Mouse (Mus musculus): ENCODE results near the gene Rbms1.

Gene Rbms1

GRCm38 (mm10) chr2:60962671-60963421, at the start of gene Rbms1:
Rbms1 (minus strand) TSS chr2:60963192.
- peak; percentile 34 to 39 for DNase-seq

DNA sequence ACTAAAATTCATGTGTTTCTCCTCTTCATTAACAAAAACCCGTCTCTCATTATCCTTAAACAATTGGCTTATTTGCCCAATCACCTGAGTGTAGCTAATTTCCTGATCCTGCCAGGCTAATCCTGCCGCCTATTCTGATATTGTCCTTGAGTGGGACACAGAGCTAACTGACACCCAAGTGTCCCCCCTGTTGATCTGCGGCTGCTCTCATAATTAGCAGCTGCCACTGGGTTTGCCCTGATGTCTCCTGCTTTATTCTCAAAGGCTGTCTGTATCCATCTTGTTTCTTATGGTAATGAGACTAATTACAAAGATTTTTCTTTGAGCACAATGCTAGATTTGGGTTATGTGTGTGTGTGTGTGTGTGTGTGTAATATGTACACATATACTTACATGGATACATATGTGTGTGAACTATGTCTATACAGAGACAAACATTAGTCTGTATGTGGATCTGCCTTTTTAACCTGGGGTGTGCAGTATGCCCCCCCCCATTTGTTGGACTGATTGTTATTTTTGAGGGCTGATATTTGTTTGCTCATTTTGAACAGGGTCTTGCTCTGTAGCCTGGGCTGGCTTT, 49.3 kb upstream of the Rbms1 start:
- DNase-seq: no peak

DNA sequence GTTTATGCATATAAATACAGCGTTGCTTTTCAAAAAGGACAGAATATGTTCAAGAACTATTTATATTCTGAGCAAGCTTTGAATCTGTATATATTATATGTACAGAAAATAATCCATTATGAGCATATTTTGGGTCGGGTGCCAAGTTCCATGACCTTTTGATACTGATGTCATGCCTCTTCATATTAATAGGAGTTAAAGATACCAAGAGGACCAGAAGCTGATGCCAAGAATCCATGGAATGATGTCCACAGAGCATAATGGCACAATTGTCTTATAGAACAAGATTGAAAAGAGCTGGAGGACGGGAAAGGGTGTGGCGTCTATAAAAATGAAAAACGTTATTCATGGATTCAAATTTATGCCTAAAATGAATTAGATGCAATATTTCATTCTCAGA, 23.3 kb upstream of the Rbms1 start:
- DNase-seq: no peak

DNA sequence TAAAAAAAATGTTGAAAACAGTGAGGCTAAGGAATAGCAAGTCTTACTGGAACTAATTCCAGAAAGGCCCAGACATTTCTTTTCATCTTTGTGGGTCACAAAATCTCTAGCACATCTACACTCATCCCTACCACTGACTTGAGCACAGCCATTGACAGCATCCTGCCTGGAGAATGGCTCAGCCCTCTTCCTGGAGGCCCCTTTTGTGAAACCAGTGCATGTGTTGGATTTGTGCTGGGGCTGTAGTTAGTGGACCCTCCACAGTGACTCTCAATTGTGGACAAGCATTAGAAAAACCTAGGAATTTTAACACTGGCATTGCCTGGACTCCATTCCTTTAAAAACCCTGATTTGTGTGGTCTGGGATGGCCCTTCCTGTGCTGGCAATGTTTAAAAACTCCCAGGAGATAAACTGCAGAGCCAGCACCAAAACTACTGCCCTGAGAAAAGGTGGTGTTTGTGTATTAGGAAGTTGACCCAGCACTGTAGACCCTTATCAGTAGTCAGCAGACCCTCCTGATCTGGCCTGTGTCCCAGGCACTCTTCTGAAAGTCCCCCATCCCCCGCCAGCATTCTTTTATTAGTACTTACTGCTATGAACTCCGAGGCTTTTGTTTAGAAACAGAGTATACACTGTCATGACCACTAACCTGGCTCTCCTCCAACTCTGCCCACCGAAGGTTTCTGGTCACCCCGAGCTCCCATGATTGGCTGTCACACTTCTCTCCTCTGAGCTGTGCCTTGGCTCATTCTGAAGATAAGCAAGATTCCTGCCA, 15.7 kb upstream of the Rbms1 start:
- no peak for DNase-seq

- DNase-seq: no peak
Measured at GRCm38 (mm10) chr2:60972189-60972814, 9.3 kb upstream of the Rbms1 start.

DNA sequence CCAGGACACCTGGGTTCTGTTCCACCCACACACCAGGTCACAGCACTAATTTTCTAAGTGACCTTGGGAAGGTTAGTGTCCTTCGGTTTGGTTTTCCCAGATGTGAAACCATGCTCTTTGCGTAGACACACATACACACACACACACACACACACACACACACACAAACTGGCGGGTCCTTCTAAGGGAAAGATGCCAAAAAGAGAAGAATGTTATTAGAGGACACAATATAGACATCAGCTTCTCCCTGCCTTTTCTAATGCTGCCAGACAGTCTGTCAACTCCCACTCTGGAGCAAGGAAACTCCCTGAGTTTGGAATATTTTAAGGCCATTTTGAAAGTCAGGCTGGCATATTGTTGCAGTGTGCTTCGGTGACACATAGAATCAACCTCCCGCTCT, 624 bp upstream of the Rbms1 start:
- peak in 1 of 2 experiments; percentile 5 for DNase-seq

DNA sequence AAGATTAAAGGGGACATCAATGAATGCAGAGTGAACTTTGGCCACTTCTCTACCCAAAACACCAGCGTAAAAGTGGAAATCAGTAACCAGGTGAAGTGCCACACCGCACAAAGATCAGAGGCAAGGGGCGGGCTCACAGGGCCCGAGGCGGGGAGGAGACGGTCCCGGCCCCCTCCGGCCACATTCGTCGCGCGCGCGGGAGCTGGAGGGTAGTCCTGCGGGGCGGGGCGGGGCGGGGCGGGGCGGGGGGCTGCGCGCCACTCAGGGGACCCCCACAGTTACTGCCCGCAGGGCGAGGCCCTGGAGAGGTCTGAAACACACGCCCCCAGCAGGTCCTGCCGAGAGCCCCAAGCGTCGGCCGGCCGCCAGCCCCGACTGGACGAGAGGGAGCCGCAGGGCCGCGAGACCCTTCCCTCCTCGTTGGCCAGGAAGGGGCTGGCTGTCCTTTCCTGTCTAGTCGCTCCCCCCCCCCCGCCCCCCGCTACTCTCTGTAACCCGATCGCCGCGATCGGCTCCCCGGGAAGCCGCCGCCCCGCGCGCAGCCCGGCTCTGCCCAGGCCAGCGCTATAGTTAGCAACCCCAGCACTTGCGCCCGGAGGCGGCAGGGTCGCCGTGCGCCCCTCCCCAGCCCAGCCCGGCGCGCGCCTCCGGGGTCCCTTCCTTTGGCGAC, 856 bp downstream of the Rbms1 start:
- DNase-seq: peak; percentile 13 to 23

GRCm38 (mm10) chr2:60961281-60961680, 1.7 kb downstream of the Rbms1 start:
- DNase-seq: no peak

GRCm38 (mm10) chr2:60948241-60948640, 14.8 kb downstream of the Rbms1 start:
- DNase-seq: no peak

- DNase-seq: no peak
Measured at GRCm38 (mm10) chr2:60947817-60948216, 15.2 kb downstream of the Rbms1 start.

DNA sequence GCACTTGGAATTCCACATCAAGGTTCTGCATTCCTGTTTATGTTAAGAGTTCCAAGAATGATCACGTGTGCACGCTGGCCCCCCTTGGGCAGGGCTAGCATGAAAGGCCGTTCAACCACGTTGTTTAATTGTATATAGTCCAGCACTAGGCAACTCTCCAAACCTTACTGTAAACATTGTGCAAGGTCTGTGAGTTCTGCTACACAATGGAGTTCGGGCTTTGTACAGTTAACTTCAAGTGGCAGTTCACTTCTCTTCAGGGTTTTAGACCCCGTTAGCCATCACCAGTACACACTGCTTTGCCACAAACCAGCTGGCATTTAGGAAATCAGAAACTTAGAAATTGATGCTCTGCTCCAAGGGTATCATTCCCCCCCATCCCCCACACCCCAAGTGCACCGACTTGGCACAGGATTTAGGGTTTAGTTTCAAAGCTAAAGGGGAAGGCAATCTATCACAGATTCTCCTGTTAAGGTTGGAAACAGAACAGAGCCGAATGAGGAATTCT, 22.5 kb downstream of the Rbms1 start:
- no peak for DNase-seq

DNA sequence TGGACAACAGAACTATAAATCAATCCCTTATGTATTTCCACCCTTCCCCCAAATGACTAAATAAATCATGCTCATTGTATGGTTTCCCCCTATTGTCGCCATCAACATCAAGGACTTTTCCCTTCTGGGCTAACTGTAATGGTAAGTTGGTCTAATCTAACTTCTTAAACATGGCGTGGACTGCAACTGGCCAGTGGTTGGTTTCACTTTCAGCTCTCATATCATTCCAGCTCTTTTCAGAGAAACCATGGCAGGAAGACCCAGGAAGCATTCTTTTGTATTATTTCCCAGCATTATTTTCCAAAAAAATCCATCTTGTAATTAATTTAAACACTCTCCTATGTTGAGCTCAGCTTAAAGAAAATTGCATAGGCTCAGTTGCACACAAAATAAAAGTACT, 23.0 kb downstream of the Rbms1 start:
- DNase-seq: no peak

GRCm38 (mm10) chr2:60936910-60937309, 26.1 kb downstream of the Rbms1 start:
- no peak for DNase-seq

DNA sequence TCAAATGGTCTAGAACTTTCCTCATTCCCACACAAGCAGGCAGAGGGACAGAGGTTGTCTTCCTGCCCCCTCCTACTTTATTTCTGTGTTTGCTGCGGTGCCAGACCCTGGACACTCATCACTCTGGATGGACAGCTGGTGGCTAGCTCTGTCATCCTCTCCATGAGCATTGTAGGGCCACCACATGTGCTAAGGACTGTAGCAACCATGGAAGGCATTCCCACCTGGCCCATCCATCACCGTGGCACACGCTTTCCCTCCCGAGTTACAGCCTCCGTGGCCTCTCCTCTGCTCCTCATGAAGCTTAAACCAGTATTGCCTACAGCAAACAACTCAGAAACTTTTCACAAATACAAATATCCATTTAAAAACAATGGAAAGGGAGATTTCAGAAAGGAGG, 34.0 kb downstream of the Rbms1 start:
- no peak for DNase-seq

- no peak for DNase-seq
Measured at GRCm38 (mm10) chr2:60927906-60928775, 34.9 kb downstream of the Rbms1 start.

DNA sequence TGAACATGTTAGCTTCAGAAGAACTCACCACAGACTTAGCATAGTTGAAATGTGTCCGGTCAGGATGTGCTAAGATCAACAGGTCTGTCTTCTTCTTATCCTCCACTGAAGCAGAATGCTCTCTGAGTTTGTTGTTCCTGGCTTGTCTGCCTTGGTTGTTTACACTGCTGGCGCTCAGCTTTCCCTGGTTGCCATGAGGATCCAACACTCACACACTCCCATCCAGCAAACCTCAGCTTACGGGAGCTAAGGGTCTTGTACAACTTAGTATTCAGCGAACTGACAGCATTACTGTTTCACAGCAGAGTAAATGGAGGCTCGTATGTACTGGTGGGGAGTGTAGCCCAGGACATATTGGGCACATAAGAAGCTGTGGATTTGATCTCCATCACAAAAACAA, 37.9 kb downstream of the Rbms1 start:
- no peak for DNase-seq

DNA sequence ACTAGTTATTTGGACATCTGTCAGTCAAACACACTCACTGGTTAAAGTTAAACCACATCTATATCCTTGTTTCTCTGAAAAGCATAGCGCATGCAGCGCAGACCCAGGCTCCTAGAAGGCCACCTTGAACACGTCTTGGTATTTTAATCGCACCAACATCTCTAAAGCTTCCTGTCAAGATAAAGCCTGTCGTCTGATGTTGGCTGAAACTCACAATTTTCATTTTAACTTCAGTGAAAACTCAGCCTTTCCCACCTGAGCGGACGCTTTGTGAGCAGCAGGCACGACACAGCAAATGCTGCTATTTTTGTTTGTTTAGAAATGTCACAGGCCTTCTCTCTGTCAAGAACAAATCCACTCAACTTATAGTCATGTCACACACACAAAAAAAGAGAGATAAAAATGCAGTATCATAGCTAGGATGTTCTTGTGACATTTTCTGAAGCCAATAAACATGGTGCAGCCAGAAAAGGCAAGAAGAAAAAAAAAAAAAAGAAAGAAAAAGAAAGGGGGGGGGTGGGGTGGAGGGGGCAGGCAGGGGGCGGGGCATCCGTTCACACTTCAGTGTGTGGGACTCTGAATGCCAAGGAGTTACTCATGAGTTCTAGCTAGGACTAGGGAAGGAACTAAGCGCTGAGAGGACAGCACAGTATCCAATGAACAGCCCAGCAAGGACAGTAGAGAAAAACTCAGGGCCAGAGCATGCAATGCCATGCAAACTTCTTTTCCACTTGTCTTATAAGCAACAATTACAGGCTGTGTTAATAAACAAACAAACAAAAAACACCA, 39.0 kb downstream of the Rbms1 start:
- no peak for DNase-seq

GRCm38 (mm10) chr2:60923111-60923510, 39.9 kb downstream of the Rbms1 start:
- no peak for DNase-seq

GRCm38 (mm10) chr2:60922351-60922750, 40.6 kb downstream of the Rbms1 start:
- no peak for DNase-seq

- DNase-seq: no peak
Measured at GRCm38 (mm10) chr2:60920076-60920475, 42.9 kb downstream of the Rbms1 start.

DNA sequence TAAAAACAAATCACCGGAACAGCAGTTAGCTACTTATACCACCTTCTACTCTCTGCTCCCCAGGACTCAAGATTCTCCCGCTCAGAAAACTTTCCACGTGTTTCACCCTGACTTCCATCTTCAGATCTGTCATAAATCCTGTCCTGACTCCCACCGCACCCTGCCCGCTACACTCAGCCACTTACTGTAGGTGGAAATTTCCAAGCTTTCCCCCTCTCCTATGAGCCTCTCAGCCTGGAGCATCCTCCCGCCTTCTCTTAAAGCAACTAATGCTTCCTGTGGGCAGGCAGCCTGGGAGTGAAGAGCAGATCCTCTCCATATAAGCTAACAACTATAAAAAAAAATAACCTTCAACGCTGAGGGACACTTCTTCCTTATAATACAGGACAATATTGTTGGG, 44.6 kb downstream of the Rbms1 start:
- no peak for DNase-seq

Measured in cerebellum, postnatal 36 days (tissue).